Mouse (Mus musculus) cerebellum, adult (tissue): Measurements from ENCODE around the gene Gm10486.
"Not testable (repeated sequence)": the region's sequence is repeated elsewhere in the genome, so short reads cannot be mapped to it uniquely, and the experiment has no call there.

Source experiments
- ATAC-seq: cut with Nextera tagmentation; 2 replicates; pipeline ENCODE4 v1.9.2; 2017; ENCODE audit warnings: mild to moderate bottlenecking, moderate library complexity, mixed read lengths; ENCODE audit not compliant: insufficient number of reproducible peaks, low FRiP score, low TSS enrichment

Gm10486 gene

GRCm38 (mm10) chrX:35067084-35067483 is at the start of gene Gm10486:
Gene Gm10486, plus strand, starts transcription at chrX:35067384.
- not testable (repeated sequence) for ATAC-seq
